Mouse (Mus musculus) frontal cortex, postnatal 14 days (tissue): Measurements from ENCODE around the gene Ccnd2.

Experiments used
- DNase-seq, 2 experiments: peaks; one replicate each; pipeline ENCODE4 v3.0.0; 2022; ENCODE audit warnings: low spot score in 2 of 2

Ccnd2 gene

DNA sequence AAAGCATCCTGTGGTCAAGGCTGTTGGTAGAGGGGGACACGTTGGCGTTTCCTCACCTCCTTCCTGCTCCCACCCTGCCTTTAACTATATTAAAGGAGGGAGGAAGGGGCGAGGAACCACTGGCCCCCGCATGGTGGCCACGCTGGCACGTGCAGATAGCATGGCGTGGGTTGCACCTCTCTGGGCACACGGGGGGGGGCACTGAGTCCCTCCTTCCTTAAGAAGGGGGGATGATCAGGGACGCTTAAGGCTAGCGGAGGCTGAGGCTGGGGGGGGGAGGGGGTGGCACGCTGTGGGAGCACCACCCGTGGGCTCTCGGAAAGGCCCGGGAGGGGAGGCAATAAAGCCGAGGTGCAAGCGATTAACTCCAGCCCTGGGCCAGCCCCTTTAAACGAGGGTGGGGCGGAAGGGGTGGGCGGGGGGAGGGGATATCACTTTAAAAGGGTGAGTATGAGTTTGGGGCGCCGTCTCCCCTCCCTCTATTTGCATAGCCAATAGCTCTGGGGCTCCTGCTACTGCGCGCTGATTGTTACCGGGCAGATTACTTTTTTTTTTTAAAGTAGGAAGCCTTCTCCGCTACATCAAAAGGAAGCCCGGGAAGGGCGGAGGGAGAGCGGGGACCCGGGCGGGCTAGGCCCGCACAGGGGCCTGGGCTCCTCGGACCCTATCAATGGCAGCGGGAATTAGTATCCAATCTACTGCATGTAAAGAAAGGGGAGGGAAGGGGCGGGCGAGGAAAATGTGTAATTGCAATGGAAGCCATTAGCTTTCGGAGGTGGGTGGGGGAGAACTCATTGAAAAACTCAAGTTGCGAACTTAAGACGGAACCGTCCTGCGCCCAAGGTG is at the start of gene Ccnd2:
Ccnd2 (minus strand) TSS at position 88 of the 846 bp plus-strand sequence.
- DNase-seq, result peak in 1 of 2 experiments; percentile 66

- DNase-seq, result no peak
Measured at GRCm38 (mm10) chr6:127196985-127197384, 45.0 kb upstream of the Ccnd2 start.

- peak in 1 of 2 experiments; percentile 28 for DNase-seq
Measured at GRCm38 (mm10) chr6:127181296-127181695, 29.3 kb upstream of the Ccnd2 start.

- no peak for DNase-seq
Measured at GRCm38 (mm10) chr6:127179056-127179759, 27.2 kb upstream of the Ccnd2 start.

DNA sequence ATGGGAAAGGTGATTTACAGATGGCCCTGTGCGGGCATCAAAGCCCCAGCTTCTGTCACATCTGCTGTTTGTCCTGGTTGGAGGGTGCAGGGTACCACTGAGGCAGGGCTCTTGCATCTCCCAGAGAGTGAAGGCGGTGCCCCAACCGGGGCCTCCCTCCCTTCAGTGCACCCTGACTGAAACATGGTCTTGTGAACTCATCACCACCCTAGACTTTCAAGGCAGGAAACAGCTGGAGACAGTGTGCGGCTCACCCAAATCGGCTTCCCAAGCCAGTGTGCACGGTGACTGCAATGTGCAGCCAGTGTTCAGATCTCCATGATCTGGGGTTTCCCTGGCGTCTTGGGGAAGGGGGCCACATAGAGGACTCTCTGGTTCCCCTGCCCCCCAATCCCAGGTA is 26.0 kb upstream of the Ccnd2 start:
- DNase-seq, result no peak

GRCm38 (mm10) chr6:127177441-127177840 is 25.4 kb upstream of the Ccnd2 start:
- DNase-seq, result no peak

- no peak for DNase-seq
Measured at GRCm38 (mm10) chr6:127172461-127172860, 20.5 kb upstream of the Ccnd2 start.

DNA sequence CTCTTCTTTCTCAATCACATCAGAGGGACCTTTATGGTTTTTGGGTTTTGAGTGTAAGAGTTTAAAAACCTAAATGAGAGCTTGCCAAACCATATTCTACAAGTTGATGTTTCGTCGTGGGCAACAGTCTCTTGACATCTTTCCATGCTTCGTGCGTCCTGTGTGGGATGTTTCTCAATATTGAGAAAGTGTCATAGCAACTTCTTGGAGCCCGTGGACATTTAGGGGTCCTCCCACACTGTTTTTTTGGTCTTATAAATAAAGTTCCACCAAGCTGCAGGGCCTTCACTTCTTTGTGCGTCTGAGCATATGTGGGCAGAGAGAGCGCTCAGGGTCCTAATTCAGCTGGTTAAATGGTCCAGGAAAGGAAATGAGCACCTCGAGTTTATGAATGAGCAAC is 18.7 kb upstream of the Ccnd2 start:
- DNase-seq, result no peak

DNA sequence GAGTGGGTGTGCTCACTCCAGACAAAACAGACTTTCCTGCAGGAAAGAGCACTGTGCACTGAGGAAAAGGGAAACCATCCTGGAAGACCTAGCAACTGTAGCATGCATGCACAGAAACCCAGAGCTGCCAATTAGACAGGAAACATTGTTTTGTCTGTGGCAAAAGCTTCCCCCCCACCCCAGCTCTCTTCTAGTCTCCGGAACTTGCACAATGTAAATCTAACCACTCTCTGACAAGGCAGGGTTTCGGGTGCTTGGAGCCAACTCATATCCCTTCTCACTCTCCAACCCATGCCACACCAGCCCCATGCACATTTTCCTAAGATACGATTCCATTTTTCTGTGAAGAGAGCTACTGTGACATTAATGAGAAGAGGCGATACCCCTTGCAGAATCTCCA is 13.7 kb upstream of the Ccnd2 start:
- no peak for DNase-seq

- DNase-seq, result no peak
Measured at GRCm38 (mm10) chr6:127162842-127163241, 10.8 kb upstream of the Ccnd2 start.

GRCm38 (mm10) chr6:127157321-127157720 is 5.3 kb upstream of the Ccnd2 start:
- DNase-seq, result no peak

GRCm38 (mm10) chr6:127155468-127155867 is 3.5 kb upstream of the Ccnd2 start:
- DNase-seq, result no peak

- no peak for DNase-seq
Measured at GRCm38 (mm10) chr6:127154708-127155268, 2.8 kb upstream of the Ccnd2 start.

DNA sequence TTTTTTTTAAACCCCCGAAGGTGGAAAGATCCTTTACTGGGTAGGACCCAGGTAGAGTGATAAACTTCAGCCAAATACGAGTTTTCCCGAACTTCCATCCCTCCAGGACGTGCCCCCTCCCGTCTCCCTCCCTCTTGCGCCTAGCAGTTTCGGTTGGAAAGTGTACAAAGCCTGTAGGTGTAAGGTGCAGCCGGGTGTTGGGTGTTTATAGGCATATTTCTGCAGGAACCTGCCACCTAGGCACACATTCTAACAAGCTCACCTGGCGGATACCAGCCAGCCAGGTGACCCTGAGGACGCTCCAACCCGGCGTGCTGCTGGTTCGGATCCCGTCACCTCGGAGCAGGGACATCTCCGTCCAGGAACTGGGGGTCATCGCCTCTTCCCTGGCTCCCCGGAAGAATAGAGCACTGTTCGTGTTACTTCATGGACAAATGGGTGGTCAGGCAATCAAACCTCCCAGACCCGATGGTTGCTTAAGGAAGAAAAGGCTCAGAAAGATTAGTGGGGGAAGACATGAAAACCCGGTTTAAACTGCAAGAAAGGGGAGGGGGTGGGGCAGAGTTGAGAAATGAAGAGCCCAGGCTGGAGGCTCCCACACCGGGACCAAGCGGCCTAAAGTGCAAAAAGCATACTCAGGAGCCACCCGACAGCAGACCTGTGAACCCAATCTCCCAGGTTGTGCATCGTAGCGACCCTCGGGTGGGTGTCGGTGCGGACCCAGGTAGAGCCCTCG is 2.1 kb upstream of the Ccnd2 start:
- DNase-seq, result no peak

- DNase-seq, result no peak
Measured at GRCm38 (mm10) chr6:127153296-127153800, 1.4 kb upstream of the Ccnd2 start.

- DNase-seq, result no peak
Measured at GRCm38 (mm10) chr6:127151565-127152105, 358 bp downstream of the Ccnd2 start.

DNA sequence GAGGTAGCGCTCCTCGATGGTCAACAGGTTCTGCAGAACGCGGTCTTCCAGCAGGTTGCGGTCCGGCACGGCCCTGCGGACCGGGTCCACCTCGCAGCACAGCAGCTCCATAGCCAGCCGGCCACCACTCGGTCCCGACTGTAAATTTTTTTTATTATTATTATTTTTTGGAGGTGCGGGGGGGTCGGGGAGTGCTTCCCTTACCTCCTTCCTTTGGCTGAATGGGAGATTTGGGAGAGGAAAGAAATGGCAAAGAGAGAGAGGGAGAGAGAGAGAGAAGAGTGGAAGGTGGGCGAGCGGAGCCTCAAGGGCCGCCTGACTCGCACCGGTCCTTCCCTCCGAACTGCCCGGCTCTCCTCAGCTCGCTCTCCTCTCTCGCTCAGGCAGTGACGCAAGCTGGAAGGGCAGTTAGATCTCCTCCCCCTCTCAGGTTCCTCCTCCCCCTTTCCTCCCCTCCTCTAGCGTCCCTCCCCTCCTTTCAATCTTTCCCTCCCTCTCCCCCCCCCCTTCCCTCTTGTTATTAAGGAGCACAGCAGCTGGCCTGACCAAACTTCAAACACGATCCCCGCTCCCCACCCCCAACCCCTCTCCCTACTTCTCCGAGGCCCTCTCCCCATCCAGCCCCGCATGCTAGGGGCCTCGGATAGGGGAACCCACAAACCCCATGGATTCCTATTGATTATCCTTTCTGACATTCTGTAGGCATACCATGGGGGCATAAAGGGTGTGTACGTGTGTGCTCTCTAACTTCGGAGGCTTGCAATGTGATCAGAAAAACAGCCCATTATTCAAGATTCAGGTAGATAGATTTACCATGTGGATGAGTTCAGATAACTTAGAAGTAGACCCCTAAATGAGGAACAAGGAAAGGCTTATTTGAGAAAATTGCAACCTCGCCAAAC is 1.1 kb downstream of the Ccnd2 start:
- no peak for DNase-seq

GRCm38 (mm10) chr6:127149944-127150662 is 1.9 kb downstream of the Ccnd2 start:
- DNase-seq, result no peak

- no peak for DNase-seq
Measured at GRCm38 (mm10) chr6:127149303-127149943, 2.6 kb downstream of the Ccnd2 start.
